Mouse (Mus musculus): ENCODE results near the gene Armh3. TPM values are rescaled to one million over a fixed set of nuclear protein-coding genes. Genes with fewer than 3 reads are reported as not detected.

Armh3 gene
- total RNA-seq, 2 experiments from 2014 or later = 25.6 to 27.1 TPM

DNA sequence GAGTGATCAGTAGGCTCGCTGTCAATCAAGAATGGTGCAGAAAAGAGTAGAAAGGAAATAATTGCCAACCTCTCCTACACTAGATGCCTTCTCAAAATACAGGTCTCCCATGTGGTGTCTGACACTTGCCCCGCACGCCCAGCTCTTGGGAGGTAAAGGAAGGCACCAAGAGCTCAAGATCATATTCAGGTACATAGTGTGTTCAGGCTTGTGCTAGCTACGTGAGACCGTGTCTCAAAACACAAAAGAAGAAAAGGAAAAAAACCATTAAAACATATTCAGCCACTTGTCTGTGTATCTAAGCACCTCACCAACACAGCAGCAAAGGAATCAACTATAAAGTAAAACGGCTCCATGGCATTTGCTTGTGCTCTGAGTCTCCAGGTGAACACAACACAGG, 85.9 kb downstream of the Armh3 start:
- intact Hi-C loops (cut with DNase I) = no loop called here
- no peak for DNase-seq

DNA sequence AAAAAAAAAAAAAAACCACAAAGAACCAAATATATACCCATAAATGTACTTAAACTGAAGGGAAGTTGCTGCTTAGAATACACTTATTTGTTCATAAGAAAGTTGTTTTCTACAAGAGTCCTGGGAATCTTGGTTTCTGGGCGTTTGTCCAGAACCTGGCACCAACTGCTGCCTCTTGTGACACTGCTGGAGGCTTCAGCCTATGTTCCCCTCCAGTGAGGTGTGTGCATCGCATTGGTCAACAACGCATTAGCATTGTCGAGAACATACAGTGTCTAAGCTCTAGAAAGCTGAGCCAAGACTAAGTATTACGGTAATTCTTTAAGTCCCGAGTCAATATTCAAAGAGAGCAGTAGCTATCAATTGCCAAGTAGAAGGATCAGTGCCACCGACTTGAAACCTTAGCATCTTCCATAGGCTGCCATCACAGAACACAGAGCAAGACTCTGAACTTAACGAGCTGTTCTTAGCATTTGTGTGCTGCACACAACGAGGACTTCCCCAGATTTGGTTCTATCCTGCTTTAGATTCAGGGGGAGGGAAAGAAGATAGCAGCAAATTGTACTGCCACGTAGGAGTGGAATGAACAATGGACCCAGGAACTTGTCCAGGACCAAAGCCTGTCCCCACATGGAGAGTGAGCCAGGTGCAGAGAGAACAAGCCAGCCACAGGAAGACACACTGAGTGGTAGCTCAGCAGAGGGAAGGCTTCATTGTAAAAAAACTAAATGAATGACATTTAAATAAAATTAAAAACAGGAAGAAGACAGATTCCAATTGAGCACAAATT, 86.9 kb downstream of the Armh3 start:
- peak; percentile 35 for DNase-seq
- intact Hi-C loops (cut with DNase I) = no loop called here

DNA sequence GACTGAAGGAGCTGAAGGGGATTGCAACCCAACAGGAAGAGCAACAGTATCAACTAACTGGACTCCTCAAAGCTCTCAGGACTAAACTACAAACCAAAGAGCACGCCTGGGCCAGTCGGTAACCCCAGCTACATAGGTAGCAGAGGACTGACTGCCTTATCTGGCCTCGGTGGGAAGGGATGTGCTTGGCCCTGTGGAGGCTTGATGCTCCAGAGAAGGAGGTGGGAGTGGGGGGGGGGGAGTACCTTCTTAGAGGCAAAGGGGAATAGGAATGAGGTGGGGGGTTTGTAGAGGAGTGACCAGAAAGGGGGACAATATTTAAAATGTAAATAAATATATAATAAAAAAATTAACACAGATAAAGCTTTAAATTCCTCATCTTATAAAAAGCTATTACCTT, 90.0 kb downstream of the Armh3 start:
- no peak for DNase-seq
- intact Hi-C loops (cut with DNase I) = no loop called here

DNA sequence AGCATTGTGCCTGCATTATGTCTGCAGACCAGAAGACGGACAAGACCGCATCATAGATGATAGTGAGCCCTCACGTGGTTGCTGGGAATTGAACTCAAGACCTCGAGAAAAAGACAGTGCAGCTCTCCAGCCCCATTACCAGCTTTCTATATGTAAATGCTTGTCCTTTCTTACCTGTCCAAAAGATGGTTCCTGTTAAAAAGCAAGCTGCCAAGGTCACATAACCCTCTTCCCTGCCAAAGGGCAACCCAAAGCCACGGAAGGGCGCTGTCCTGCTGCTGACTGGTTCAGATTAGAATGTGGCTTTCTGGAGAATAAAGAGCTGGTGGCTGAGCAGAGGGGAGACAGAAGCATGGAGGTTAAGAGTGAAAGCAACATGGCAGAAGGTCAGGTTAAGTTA, 90.9 kb downstream of the Armh3 start:
- intact Hi-C loops (cut with DNase I) = no loop called here
- no peak for DNase-seq

GRCm38 (mm10) chr19:45903861-45904260, 94.4 kb downstream of the Armh3 start:
- peak; percentile 50 for DNase-seq
- intact Hi-C loops (cut with DNase I) = no loop called here

DNA sequence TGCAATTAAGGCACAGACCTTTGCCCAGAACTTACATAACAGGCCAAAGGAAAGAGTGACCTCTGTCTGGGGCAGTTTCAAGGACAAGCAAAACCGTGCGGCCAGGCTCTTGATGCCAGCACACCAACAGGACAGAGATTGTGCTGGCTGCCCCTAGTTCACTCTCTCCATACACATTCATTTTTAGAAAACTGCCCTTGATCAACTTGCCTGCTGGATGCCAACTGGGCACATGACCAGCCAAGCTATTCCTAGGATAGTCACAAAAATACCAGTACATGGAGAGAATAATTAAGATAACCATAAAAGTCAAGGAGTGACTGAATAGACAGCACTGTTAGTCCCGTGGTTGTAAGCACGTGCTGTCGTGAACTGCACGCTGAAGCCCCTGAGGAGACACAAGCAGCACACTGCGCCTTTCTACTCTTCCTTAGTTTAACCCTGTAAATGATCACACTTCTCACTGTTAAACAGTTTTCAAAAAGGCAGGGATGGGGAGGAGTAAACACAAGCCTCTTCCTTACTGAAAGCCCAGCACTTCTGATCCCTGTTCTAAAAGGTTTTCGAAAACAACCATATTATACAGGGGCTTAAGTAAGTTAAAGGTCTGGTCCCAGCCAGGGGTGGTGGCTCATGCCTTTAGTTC, 95.8 kb downstream of the Armh3 start:
- intact Hi-C loops (cut with DNase I) = no loop called here
- DNase-seq = no peak

GRCm38 (mm10) chr19:45900836-45901235, 97.5 kb downstream of the Armh3 start:
- intact Hi-C loops (cut with DNase I) = no loop called here
- DNase-seq = no peak

DNA sequence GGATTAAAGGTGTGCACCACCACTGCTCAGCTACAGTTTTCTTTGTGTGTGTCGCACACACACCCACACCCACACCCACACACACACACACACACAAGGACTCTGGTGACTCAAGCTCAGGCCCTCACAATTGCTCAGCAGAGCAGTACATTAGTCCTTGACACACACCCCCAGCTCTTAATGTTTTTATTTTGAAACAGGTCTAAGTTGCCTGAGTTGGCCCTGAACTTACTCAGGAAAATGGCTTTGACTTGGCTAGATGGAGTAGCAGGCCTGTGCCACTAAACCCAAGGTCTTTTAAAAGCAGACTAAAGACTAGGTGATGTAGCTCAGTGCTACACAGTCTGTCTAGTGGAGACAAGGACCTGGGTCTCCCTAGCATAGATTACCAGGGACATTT, 102.6 kb downstream of the Armh3 start:
- intact Hi-C loops (cut with DNase I) = no loop called here

DNA sequence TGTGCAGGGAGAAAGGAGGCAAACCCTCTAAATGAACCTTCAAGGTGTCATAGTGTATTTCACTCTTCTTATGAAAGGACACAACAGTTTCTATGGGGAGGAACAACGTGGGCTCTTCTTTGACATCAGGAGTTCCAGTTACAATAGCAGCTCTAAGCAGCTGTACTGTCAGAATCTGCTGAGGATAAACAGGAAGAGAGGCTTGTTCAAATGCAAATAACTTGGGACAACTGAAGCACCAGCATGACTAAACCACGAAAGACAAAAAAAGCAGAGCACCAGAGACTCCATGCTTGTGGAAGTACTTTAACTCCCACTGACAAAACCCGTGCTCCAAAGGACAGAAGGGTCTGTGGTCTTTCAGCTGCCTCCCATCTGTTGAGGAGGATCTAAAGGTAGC, 116.2 kb downstream of the Armh3 start:
- intact Hi-C loops (cut with DNase I) = no loop called here

More for the DNA sequence above, 102.6 kb downstream of the Armh3 start:
- no peak for DNase-seq

GRCm38 (mm10) chr19:45873320-45873719, 125.0 kb downstream of the Armh3 start:
- DNase-seq = no peak
- intact Hi-C loops (cut with DNase I) = no loop called here

More for the DNA sequence above, 116.2 kb downstream of the Armh3 start:
- no peak for DNase-seq

GRCm38 (mm10) chr19:45855284-45855920, 142.9 kb downstream of the Armh3 start:
- intact Hi-C loops (cut with DNase I) = no loop called here
- no peak for DNase-seq

DNA sequence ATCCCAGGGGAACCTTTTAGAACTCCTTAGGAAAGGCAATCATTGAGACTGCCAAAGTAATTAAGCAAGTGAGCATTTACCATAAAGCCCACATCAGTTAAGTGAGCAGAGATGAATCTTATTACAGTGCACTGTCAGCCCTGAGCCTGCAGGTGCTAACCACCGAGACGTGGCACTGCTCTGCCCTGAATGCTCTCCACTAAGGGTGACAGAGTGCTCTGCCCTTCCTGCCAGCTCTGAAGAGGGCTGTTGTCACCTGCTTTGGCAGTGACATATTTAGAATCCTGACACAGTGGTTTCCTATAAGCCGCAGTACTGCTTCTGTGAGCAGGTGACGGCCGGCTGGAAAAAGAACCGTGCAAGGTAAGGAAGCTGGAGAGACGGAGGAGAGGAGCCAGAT, 143.8 kb downstream of the Armh3 start:
- no peak for DNase-seq
- intact Hi-C loops (cut with DNase I) = no loop called here

- intact Hi-C loops (cut with DNase I) = no loop called here
- no peak for DNase-seq
Observed at GRCm38 (mm10) chr19:45847733-45848093, 150.6 kb downstream of the Armh3 start.

DNA sequence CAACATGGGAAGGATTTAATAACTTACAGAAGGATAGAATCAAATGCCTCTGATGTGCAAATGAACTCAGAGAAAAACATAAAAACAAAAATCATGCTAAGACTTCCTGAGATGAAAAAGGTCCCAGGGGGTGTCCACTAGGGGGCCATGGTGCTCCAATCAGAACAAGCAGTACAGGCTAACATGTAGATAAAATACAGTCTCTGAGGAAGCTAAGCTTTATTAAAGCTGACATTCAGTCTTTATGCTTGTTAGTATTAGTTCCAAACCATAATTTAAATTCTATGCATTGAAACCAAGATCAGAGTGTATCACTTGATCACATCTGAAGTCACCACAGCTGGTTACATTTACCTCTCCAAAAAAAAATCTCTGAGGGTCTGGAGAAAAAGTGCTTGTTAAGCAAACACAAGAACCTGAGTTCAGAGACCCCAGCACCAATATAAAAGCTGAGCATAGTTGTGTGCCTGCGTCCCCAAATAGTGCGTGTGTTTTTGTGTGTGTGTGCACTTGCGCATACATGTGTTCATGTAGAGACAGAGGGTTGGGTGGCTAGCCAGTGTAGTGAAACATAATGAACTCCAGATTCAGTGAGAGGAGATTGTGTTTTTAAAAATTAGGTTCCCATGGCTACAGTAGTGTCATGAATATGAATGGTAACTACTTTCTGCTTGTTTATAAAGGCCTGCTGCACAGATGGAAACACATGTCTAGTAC, 151.1 kb downstream of the Armh3 start:
- peak; percentile 15 for DNase-seq
- intact Hi-C loops (cut with DNase I) = no loop called here

- intact Hi-C loops (cut with DNase I) = no loop called here
Observed at GRCm38 (mm10) chr19:45844209-45844608, 154.1 kb downstream of the Armh3 start.

DNA sequence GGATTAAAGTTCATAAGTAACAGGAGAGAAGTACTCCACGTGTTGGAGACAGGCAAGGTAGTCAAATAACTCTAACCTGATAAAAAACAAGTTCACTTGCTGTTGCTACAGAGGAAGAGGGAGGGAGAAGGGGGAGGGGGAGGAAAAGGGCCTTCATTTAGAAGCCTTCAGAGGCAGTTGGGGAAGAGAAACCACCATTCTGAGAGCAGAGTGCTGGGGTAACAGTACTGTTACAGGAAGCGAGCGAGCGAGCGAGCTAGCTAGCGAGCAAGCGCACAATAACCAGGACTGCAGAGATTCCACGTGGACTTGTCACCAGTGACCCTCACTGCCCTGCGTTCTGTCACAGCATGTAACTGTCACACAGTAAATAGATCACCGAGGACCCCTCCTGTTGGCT, 154.9 kb downstream of the Armh3 start:
- intact Hi-C loops (cut with DNase I) = no loop called here
- no peak for DNase-seq

More at GRCm38 (mm10) chr19:45844209-45844608, 154.1 kb downstream of the Armh3 start:
- DNase-seq = no peak

GRCm38 (mm10) chr19:45837050-45837994, 161.0 kb downstream of the Armh3 start:
- intact Hi-C loops (cut with DNase I) = no loop called here
- DNase-seq = no peak

- no peak for DNase-seq
- intact Hi-C loops (cut with DNase I) = no loop called here
Observed at GRCm38 (mm10) chr19:45835490-45835889, 162.8 kb downstream of the Armh3 start.

DNA sequence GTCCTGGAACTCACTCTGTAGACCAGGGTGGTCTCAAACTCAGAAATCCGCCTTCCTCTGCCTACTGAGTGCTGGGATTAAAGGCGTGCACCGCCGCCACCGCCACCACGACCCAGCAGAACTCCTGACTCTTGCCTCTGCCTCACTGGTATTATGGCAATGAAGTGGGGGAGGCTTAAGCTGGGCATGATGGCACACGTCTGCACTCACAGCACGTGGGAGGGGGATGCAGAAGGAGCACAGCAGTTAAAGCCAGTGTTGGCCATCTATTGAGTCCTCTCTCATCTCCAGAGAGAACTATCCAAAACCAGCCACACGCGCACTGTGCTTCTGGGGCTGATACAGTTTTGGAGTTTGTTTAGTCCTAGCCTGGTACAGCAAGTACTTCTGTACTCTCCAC, 164.6 kb downstream of the Armh3 start:
- no peak for DNase-seq
- intact Hi-C loops (cut with DNase I) = no loop called here

DNA sequence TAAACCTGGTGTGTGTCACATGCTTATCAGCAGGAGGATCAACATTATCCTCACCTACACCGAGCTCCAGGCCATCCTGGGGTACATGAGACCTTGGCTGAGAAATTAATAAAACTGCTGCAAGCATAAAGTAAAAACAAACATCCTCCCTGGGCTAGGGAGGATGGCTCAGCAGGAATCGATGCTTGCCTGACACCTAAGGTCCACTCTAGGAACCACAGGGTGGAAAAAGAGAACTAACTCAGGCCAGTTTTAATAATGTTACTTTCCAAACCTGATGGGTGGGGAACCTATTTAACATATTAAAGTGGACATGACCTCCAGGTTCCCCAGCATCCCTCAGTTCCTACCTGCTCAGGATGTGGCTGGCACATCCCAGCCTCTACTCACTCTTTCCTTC, 167.6 kb downstream of the Armh3 start:
- intact Hi-C loops (cut with DNase I) = no loop called here
- DNase-seq = no peak
